Mouse (Mus musculus) testis, adult 2 months (tissue): ENCODE measurements around the gene Asna1. TPM values are rescaled to one million over a fixed set of nuclear protein-coding genes. Genes with fewer than 3 reads are reported as not detected.
A peak's percentile ranks its signal among the peaks of the same experiment; 100 is the strongest.

Experiments
- H3K27ac ChIP-seq: fragments of 200-500 bp; 2 replicates; pipeline ENCODE4 v1.5.1; 2012; ENCODE audit warnings: low read depth, low read length; ENCODE audit not compliant: control insufficient read depth, insufficient read depth
- H3K27me3 ChIP-seq: fragments of 200-500 bp; 2 replicates; pipeline ENCODE4 v1.6.1; 2012; ENCODE audit warnings: mild to moderate bottlenecking, low read length, moderate library complexity; ENCODE audit not compliant: control insufficient read depth, insufficient read depth
- H3K36me3 ChIP-seq: fragments of 200-500 bp; 2 replicates; pipeline ENCODE4 v1.6.1; 2012; ENCODE audit warnings: mild to moderate bottlenecking, low read length; ENCODE audit not compliant: control insufficient read depth, insufficient read depth
- H3K4me1 ChIP-seq: fragments of 200-500 bp; 2 replicates; pipeline ENCODE4 v1.6.1; 2012; ENCODE audit warnings: low read length; ENCODE audit not compliant: control insufficient read depth, insufficient read depth
- H3K4me3 ChIP-seq: fragments of 200-500 bp; 2 replicates; pipeline ENCODE4 v1.5.1; 2012; ENCODE audit warnings: low read depth, mild to moderate bottlenecking, low read length, moderate library complexity, mixed read lengths; ENCODE audit not compliant: control insufficient read depth
- CTCF ChIP-seq: fragments of 200-500 bp; IDR thresholded peaks from 2 replicates; pipeline ENCODE4 v1.5.1; 2012; ENCODE audit warnings: low read depth, mild to moderate bottlenecking, inconsistent platforms, low read length, moderate library complexity; ENCODE audit not compliant: control insufficient read depth, insufficient read depth, insufficient replicate concordance
- POLR2A ChIP-seq: fragments of 200-500 bp; IDR thresholded peaks from 2 replicates; pipeline ENCODE4 v1.6.1; 2012; ENCODE audit warnings: low read depth, mild to moderate bottlenecking, inconsistent platforms, low read length, moderate library complexity; ENCODE audit not compliant: control insufficient read depth
- polyA plus RNA-seq: library from polyadenylated mRNA; depleted of rRNA; stranded (reverse); fragments of >200 nt; gene quantifications from 2 replicates; pipeline ENCODE4 v1.2.3, GENCODE M21; 2012

Gene Asna1
- polyA plus RNA-seq, 1 experiment, result 203 TPM

GRCm38 (mm10) chr8:85067982-85068381 is 42.9 kb upstream of the Asna1 start, which contains the start of gene Gm5741:
Gene Gm5741, minus strand, starts transcription at chr8:85067982.
- no peak within 1 kb of the TSS for H3K4me3 ChIP-seq
- H3K27ac ChIP-seq, result no peak within 1 kb of the TSS
- no peaks in the 10 kb centered on the region for H3K27me3 ChIP-seq
- H3K4me1 ChIP-seq, result peaks cover 7% of the 10 kb centered on the region
- TF ChIP-seq CTCF, result no peak
- no peaks in the 10 kb centered on the region for H3K36me3 ChIP-seq

- H3K27me3 ChIP-seq, result no peaks in the 10 kb centered on the region
- TF ChIP-seq CTCF (no peak), POLR2A (no peak)
- no peak overlapping the region for H3K27ac ChIP-seq
- H3K36me3 ChIP-seq, result no peaks in the 10 kb centered on the region
- peaks cover 4% of the 10 kb centered on the region; the same call in 1 of the 2 replicates for H3K4me1 ChIP-seq
- no peak overlapping the region for H3K4me3 ChIP-seq
These were observed 42.1 kb upstream of the Asna1 start for GRCm38 (mm10) chr8:85067155-85067554.

GRCm38 (mm10) chr8:85065213-85065612 is 40.1 kb upstream of the Asna1 start:
- peaks cover 2% of the 10 kb centered on the region for H3K4me1 ChIP-seq
- TF ChIP-seq CTCF (no peak), POLR2A (no peak)
- no peaks in the 10 kb centered on the region for H3K27me3 ChIP-seq
- no peak overlapping the region for H3K4me3 ChIP-seq
- H3K27ac ChIP-seq, result no peak overlapping the region
- no peaks in the 10 kb centered on the region for H3K36me3 ChIP-seq

- H3K27ac ChIP-seq, result no peak overlapping the region
- peaks cover 2% of the 10 kb centered on the region for H3K4me1 ChIP-seq
- no peaks in the 10 kb centered on the region for H3K36me3 ChIP-seq
- H3K27me3 ChIP-seq, result no peaks in the 10 kb centered on the region
- TF ChIP-seq CTCF (no peak), POLR2A (no peak)
- H3K4me3 ChIP-seq, result no peak overlapping the region
These were observed 37.5 kb upstream of the Asna1 start for GRCm38 (mm10) chr8:85062603-85063002.

- Histone ChIP-seq H3K4me3 (peak within 1 kb of the TSS; percentile 97), H3K27me3 (no peaks in the 10 kb centered on the region), H3K4me1 (peaks cover 2% of the 10 kb centered on the region), H3K36me3 (no peaks in the 10 kb centered on the region; the same call in 1 of the 2 replicates), H3K27ac (peak within 1 kb of the TSS; percentile 73)
- peak; percentile 69 for TF ChIP-seq POLR2A
- TF ChIP-seq CTCF, result peak; percentile 33; the same call in 1 of the 2 replicates
These were observed 35.0 kb upstream of the Asna1 start, which contains the start of gene Fbxw9 for GRCm38 (mm10) chr8:85059879-85060616. Gene Fbxw9, plus strand, starts transcription at chr8:85060055.

DNA sequence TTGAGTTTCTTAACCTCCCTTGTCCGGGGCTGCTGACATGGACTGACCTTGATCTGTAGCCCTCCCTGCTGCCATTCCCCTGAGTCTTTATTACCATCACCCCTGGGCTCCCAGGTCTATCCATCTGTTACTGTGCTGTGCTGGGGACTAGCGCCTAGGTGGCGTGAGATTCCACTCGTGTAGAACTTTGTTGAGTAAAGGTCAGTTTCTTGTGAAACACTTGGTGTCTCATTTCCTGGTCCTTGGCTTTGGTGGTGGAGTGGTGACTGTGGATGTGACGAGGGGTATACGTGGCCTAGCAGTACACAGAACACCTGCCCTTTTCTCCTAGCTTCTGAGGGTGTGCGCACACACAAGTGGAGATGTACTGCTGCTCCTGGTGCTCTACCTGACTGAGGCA is 32.3 kb upstream of the Asna1 start:
- Histone ChIP-seq H3K4me1 (peaks cover 2% of the 10 kb centered on the region), H3K36me3 (no peaks in the 10 kb centered on the region; the same call in 1 of the 2 replicates), H3K4me3 (no peak overlapping the region), H3K27ac (no peak overlapping the region), H3K27me3 (no peaks in the 10 kb centered on the region)
- TF ChIP-seq CTCF (no peak), POLR2A (no peak)

- Histone ChIP-seq H3K27ac (no peak overlapping the region), H3K27me3 (no peaks in the 10 kb centered on the region), H3K4me1 (no peaks in the 10 kb centered on the region), H3K36me3 (no peaks in the 10 kb centered on the region; the same call in 1 of the 2 replicates), H3K4me3 (no peak overlapping the region)
- TF ChIP-seq POLR2A (no peak), CTCF (no peak)
These were observed 18.5 kb upstream of the Asna1 start for GRCm38 (mm10) chr8:85043619-85044018.
